Mouse (Mus musculus): ENCODE results near the gene Hoxb2. TPM values are rescaled to one million over a fixed set of nuclear protein-coding genes. Genes with fewer than 3 reads are reported as not detected.

Hoxb2 gene
- polyA plus RNA-seq, 1 experiment from 2014 or later, result 36.1 TPM

DNA sequence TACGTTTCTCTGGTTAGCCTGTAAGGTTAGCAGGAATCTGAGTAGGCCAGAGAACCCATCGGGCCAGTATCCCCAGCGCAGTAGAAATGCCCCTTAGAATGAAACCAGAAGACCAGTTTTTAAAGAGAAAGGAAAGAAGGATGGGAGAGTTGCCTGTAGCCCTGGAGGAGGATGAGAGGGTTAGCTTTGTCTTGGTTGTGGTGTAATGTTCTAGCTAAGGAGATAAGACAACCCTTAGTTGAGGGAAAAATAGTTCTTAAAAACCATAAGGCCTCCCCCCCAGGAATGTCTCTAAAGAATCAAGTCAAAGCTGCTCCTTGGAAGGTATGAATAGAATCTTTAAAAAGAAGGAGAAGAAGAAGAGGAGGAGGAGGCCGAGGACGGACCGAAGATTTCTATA is 27.6 kb upstream of the Hoxb2 start:
- H3K4me2 ChIP-seq (replicated peaks; ENCODE audit: low read depth, low read length), result peak overlapping the region; percentile 90
- peak overlapping the region; percentile 99 for H3K27ac ChIP-seq (ENCODE audit: low read length)
- no peak for ATAC-seq (ENCODE audit: low FRiP score, low TSS enrichment)
- no peaks in the 10 kb centered on the region; the same call in 1 of the 2 replicates for H3K36me3 ChIP-seq (ENCODE audit: insufficient read depth, low read length)
- H3K9ac ChIP-seq (replicated peaks; ENCODE audit: low read length), result peak overlapping the region; percentile 90
- WGBS, result 20% methylated on average over 6 of the region's 6 CpGs
- H3K4me3 ChIP-seq (ENCODE audit: low read length), result peak overlapping the region; percentile 71
- no peaks in the 10 kb centered on the region for H3K27me3 ChIP-seq (ENCODE audit: insufficient read depth, low read length)
- H3K9me3 ChIP-seq (ENCODE audit: low read length), result no peaks in the 10 kb centered on the region
- H3K4me1 ChIP-seq (ENCODE audit: insufficient read depth, low read length), result peaks cover 74% of the 10 kb centered on the region

DNA sequence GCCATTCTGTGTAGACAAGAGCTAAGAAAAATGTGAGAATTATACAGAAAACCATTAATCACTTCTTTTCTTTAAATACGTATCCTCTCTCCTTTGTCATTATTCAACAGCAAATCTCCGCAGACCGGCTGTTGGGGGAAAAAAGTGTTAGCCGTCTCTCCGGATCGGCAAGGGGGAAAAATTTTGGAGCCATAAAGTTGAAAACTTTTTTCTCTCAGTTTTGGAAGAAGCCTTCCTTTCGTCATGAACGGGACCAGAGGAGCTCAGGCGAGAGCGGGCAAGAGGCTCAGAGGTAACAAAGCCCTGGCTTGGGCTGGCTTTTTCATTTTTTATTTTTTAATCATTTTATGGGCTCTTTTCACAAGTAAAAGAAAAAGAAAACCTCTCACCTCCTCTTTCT is 27.2 kb upstream of the Hoxb2 start, which contains the start of gene Hoxb3:
Hoxb3 (plus strand) TSS at position 173 of the 400 bp plus-strand sequence.
- no peaks in the 10 kb centered on the region for H3K27me3 ChIP-seq (ENCODE audit: insufficient read depth, low read length)
- peak within 1 kb of the TSS; percentile 90 for H3K4me2 ChIP-seq (replicated peaks; ENCODE audit: low read depth, low read length)
- no peak for ATAC-seq (ENCODE audit: low FRiP score, low TSS enrichment)

DNA sequence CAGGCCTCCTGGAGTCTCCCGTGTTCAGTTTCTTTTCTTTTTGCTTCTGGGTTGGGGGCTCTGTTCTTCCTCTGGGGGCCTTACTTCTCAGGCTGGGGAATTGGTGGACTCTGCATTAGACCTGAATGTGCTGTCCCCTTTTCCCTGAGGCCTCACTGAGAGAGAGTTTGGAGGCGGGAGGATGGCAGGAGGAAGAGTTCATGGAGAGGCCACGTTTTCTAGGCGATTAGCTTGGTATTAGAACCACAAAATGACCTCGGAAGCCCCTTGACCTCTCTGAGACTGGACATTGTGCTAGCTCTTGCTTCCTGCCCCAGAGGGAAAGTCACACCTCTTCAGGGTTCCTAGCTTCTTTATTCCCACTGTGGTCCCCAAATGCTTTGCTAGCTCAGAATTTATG is 26.2 kb upstream of the Hoxb2 start:
- WGBS, result 8% methylated on average over 5 of the region's 5 CpGs
- Histone ChIP-seq H3K4me2 (replicated peaks; ENCODE audit: low read depth, low read length) (peak overlapping the region; percentile 90), H3K36me3 (ENCODE audit: insufficient read depth, low read length) (no peaks in the 10 kb centered on the region; the same call in 1 of the 2 replicates), H3K4me3 (ENCODE audit: low read length) (peak overlapping the region; percentile 71), H3K27ac (ENCODE audit: low read length) (peak overlapping the region; percentile 99), H3K4me1 (ENCODE audit: insufficient read depth, low read length) (peaks cover 85% of the 10 kb centered on the region), H3K9me3 (ENCODE audit: low read length) (no peaks in the 10 kb centered on the region), H3K9ac (replicated peaks; ENCODE audit: low read length) (peak overlapping the region; percentile 90), H3K27me3 (ENCODE audit: insufficient read depth, low read length) (no peaks in the 10 kb centered on the region)
- no peak for ATAC-seq (ENCODE audit: low FRiP score, low TSS enrichment)

More for the DNA sequence above, 27.2 kb upstream of the Hoxb2 start, which contains the start of gene Hoxb3:
- H3K4me3 ChIP-seq (ENCODE audit: low read length), result peak within 1 kb of the TSS; percentile 71
- no peaks in the 10 kb centered on the region; the same call in 1 of the 2 replicates for H3K36me3 ChIP-seq (ENCODE audit: insufficient read depth, low read length)
- 26% methylated on average over 10 of the region's 10 CpGs for WGBS
- peak within 1 kb of the TSS; percentile 99 for H3K27ac ChIP-seq (ENCODE audit: low read length)
- H3K4me1 ChIP-seq (ENCODE audit: insufficient read depth, low read length), result peaks cover 75% of the 10 kb centered on the region
- no peaks in the 10 kb centered on the region for H3K9me3 ChIP-seq (ENCODE audit: low read length)
- H3K9ac ChIP-seq (replicated peaks; ENCODE audit: low read length), result peak within 1 kb of the TSS; percentile 90

DNA sequence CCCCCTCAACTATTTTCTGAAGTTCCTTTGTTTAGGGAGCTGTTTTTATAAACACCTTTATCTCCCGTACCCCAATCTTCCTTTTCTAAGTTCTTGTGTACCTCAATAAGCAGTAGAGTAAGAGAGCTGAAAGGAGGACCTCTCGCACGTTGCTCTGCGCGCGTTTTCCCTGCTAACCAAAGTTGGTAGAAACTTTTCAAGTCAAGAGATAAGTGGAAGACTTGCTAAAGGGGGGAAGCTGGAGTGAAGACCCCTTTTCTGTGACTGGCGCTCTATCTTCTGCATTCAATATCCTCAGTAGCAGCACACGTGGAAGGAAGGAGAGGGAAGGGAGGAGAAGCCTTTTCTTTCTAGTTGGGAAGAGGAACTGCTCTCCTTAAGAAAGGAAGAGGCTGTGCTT is 25.4 kb upstream of the Hoxb2 start:
- H3K9me3 ChIP-seq (ENCODE audit: low read length), result no peaks in the 10 kb centered on the region
- 16% methylated on average over 8 of the region's 8 CpGs for WGBS
- H3K27me3 ChIP-seq (ENCODE audit: insufficient read depth, low read length), result no peaks in the 10 kb centered on the region
- H3K27ac ChIP-seq (ENCODE audit: low read length), result peak overlapping the region; percentile 99
- H3K9ac ChIP-seq (replicated peaks; ENCODE audit: low read length), result peak overlapping the region; percentile 90
- H3K4me1 ChIP-seq (ENCODE audit: insufficient read depth, low read length), result peaks cover 92% of the 10 kb centered on the region
- no peaks in the 10 kb centered on the region; the same call in 1 of the 2 replicates for H3K36me3 ChIP-seq (ENCODE audit: insufficient read depth, low read length)
- peak overlapping the region; percentile 90 for H3K4me2 ChIP-seq (replicated peaks; ENCODE audit: low read depth, low read length)
- H3K4me3 ChIP-seq (ENCODE audit: low read length), result peak overlapping the region; percentile 71
- ATAC-seq (ENCODE audit: low FRiP score, low TSS enrichment), result no peak

GRCm38 (mm10) chr11:96325747-96326212 is 24.5 kb upstream of the Hoxb2 start:
- 0 out of 2 replicates have a peak, but pooled peaks have one; percentile 32 for ATAC-seq (ENCODE audit: low FRiP score, low TSS enrichment)
- no peaks in the 10 kb centered on the region for H3K27me3 ChIP-seq (ENCODE audit: insufficient read depth, low read length)
- 10% methylated on average over 22 of the region's 22 CpGs for WGBS

DNA sequence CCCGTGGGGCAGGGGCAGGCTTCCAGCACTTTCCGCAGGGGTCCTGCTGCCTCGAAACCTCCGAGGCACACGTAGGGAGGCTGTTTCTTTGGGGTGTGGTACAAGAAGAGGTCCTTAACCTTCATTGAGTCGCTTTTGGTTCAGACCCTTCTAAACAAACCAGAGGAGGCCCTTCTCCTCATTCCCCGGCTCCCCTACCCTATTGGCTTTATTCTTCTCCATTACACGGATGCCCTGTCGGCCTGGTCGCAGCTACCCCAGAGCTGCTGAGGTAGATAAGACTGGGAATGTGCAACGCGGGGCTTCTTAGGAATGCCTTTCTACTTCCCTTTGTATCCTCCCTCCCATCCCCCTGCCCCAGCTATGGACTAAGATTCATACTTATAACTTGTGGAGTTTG is 23.6 kb upstream of the Hoxb2 start:
- Histone ChIP-seq H3K4me1 (ENCODE audit: insufficient read depth, low read length) (peaks cover 99% of the 10 kb centered on the region), H3K4me2 (replicated peaks; ENCODE audit: low read depth, low read length) (peak overlapping the region; percentile 90), H3K9me3 (ENCODE audit: low read length) (no peaks in the 10 kb centered on the region), H3K4me3 (ENCODE audit: low read length) (peak overlapping the region; percentile 71), H3K27ac (ENCODE audit: low read length) (peak overlapping the region; percentile 99), H3K27me3 (ENCODE audit: insufficient read depth, low read length) (no peaks in the 10 kb centered on the region), H3K36me3 (ENCODE audit: insufficient read depth, low read length) (no peaks in the 10 kb centered on the region; the same call in 1 of the 2 replicates), H3K9ac (replicated peaks; ENCODE audit: low read length) (peak overlapping the region; percentile 90)
- ATAC-seq (ENCODE audit: low FRiP score, low TSS enrichment), result no peak
- 21% methylated on average over 12 of the region's 12 CpGs for WGBS

More at GRCm38 (mm10) chr11:96325747-96326212, 24.5 kb upstream of the Hoxb2 start:
- Histone ChIP-seq H3K9ac (replicated peaks; ENCODE audit: low read length) (peak overlapping the region; percentile 90), H3K4me3 (ENCODE audit: low read length) (peak overlapping the region; percentile 71), H3K4me2 (replicated peaks; ENCODE audit: low read depth, low read length) (peak overlapping the region; percentile 90), H3K36me3 (ENCODE audit: insufficient read depth, low read length) (no peaks in the 10 kb centered on the region; the same call in 1 of the 2 replicates), H3K4me1 (ENCODE audit: insufficient read depth, low read length) (peaks cover 97% of the 10 kb centered on the region), H3K27ac (ENCODE audit: low read length) (peak overlapping the region; percentile 99), H3K9me3 (ENCODE audit: low read length) (no peaks in the 10 kb centered on the region)

- WGBS, result 32% methylated on average over 7 of the region's 7 CpGs
- no peaks in the 10 kb centered on the region; the same call in 1 of the 2 replicates for H3K36me3 ChIP-seq (ENCODE audit: insufficient read depth, low read length)
- H3K27me3 ChIP-seq (ENCODE audit: insufficient read depth, low read length), result no peaks in the 10 kb centered on the region
- H3K4me2 ChIP-seq (replicated peaks; ENCODE audit: low read depth, low read length), result peak overlapping the region; percentile 90
- H3K4me3 ChIP-seq (ENCODE audit: low read length), result peak overlapping the region; percentile 71
- no peak for ATAC-seq (ENCODE audit: low FRiP score, low TSS enrichment)
- peaks cover 99% of the 10 kb centered on the region for H3K4me1 ChIP-seq (ENCODE audit: insufficient read depth, low read length)
- H3K27ac ChIP-seq (ENCODE audit: low read length), result peak overlapping the region; percentile 99
- H3K9me3 ChIP-seq (ENCODE audit: low read length), result no peaks in the 10 kb centered on the region
- peak overlapping the region; percentile 90 for H3K9ac ChIP-seq (replicated peaks; ENCODE audit: low read length)
Observed at GRCm38 (mm10) chr11:96327122-96327521, 23.2 kb upstream of the Hoxb2 start.

- H3K4me1 ChIP-seq (ENCODE audit: insufficient read depth, low read length), result peaks cover 99% of the 10 kb centered on the region
Observed at GRCm38 (mm10) chr11:96327750-96328149, 22.6 kb upstream of the Hoxb2 start.

DNA sequence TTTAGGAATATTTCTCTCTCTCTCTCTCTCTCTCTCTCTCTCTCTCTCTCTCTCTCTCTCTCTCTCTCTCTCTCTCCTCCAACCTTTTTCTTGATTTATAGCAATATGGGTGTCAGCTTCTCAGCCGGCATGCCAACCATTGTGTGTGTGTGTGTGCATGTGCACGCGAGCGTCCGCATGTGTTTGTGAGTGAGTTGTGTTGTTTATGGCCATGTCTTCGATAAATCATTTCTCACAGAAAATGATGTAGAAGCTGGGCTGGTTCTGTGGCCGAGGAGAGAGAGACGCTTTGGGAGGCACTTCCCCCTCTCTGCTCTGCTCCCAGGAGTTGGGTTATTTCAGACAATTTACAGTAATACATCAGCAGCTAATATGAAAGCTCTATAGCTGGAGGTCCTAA is 21.7 kb upstream of the Hoxb2 start:
- H3K4me2 ChIP-seq (replicated peaks; ENCODE audit: low read depth, low read length), result peak overlapping the region; percentile 90
- no peaks in the 10 kb centered on the region; the same call in 1 of the 2 replicates for H3K36me3 ChIP-seq (ENCODE audit: insufficient read depth, low read length)
- peak overlapping the region; percentile 71 for H3K4me3 ChIP-seq (ENCODE audit: low read length)
- 11% methylated on average over 8 of the region's 8 CpGs for WGBS
- H3K27ac ChIP-seq (ENCODE audit: low read length), result peak overlapping the region; percentile 99
- no peak for ATAC-seq (ENCODE audit: low FRiP score, low TSS enrichment)
- no peaks in the 10 kb centered on the region for H3K9me3 ChIP-seq (ENCODE audit: low read length)
- H3K4me1 ChIP-seq (ENCODE audit: insufficient read depth, low read length), result peaks cover 99% of the 10 kb centered on the region
- no peaks in the 10 kb centered on the region for H3K27me3 ChIP-seq (ENCODE audit: insufficient read depth, low read length)
- peak overlapping the region; percentile 60 for H3K9ac ChIP-seq (replicated peaks; ENCODE audit: low read length)

More at GRCm38 (mm10) chr11:96327750-96328149, 22.6 kb upstream of the Hoxb2 start:
- Histone ChIP-seq H3K4me3 (ENCODE audit: low read length) (peak overlapping the region; percentile 71), H3K36me3 (ENCODE audit: insufficient read depth, low read length) (no peaks in the 10 kb centered on the region; the same call in 1 of the 2 replicates), H3K9ac (replicated peaks; ENCODE audit: low read length) (peak overlapping the region; percentile 90), H3K9me3 (ENCODE audit: low read length) (no peaks in the 10 kb centered on the region), H3K4me2 (replicated peaks; ENCODE audit: low read depth, low read length) (peak overlapping the region; percentile 90), H3K27me3 (ENCODE audit: insufficient read depth, low read length) (no peaks in the 10 kb centered on the region), H3K27ac (ENCODE audit: low read length) (peak overlapping the region; percentile 99)
- no peak for ATAC-seq (ENCODE audit: low FRiP score, low TSS enrichment)
- 28% methylated on average over 5 of the region's 5 CpGs for WGBS

DNA sequence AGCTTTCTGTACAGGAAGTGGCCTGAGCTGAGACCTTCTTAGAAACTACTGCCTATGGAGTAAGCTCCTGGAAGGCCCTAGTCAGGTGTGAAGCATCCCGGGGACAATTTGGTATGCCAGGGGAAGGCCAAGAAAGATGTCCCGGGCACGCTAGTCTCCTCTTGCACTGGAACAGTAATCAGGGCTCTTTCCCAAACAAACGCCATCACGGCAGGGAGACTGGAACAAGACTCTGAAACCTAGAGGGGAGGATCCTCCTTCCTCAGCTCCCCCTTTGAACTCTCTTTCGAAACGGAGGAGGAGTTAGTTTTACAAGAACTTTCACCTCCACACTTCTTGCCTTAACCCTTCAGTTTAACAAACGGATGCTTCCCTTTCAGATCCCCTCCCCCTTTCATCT is 18.2 kb upstream of the Hoxb2 start:
- Histone ChIP-seq H3K9me3 (ENCODE audit: low read length) (no peaks in the 10 kb centered on the region), H3K36me3 (ENCODE audit: insufficient read depth, low read length) (0 out of 2 replicates have a peak, but pooled peaks cover 5% of the 10 kb centered on the region), H3K27ac (ENCODE audit: low read length) (peak overlapping the region; percentile 99), H3K27me3 (ENCODE audit: insufficient read depth, low read length) (no peaks in the 10 kb centered on the region), H3K9ac (replicated peaks; ENCODE audit: low read length) (peak overlapping the region; percentile 73), H3K4me1 (ENCODE audit: insufficient read depth, low read length) (peaks cover 99% of the 10 kb centered on the region), H3K4me3 (ENCODE audit: low read length) (peak overlapping the region; percentile 50), H3K4me2 (replicated peaks; ENCODE audit: low read depth, low read length) (peak overlapping the region; percentile 59)
- WGBS, result 6% methylated on average over 8 of the region's 8 CpGs
- ATAC-seq (ENCODE audit: low FRiP score, low TSS enrichment), result peak; percentile 9; the same call in 1 of the 2 replicates
